Mouse (Mus musculus): ENCODE results near the gene Clec2l. TPM values are rescaled to one million over a fixed set of nuclear protein-coding genes. Genes with fewer than 3 reads are reported as not detected.

Clec2l gene
- polyA plus RNA-seq (2012; rRNA removed): 0.14 and 0.19 TPM in 2 replicates

GRCm38 (mm10) chr6:38662714-38663615 is at the start of gene Clec2l:
TSS of gene Clec2l (plus strand) at chr6:38663069.

GRCm38 (mm10) chr6:38636852-38637618 is 25.8 kb upstream of the Clec2l start, which contains the start of gene Klrg2:
TSS of gene Klrg2 (minus strand) at chr6:38637242.

Other genes with a start within 250 kb of the Clec2l start
- 4.9 and 5.7 TPM in 2 replicates for gene Ubn2, start 229.1 kb upstream of the Clec2l start, polyA plus RNA-seq (2012; rRNA removed)
- gene Fmc1, start 129.6 kb upstream of the Clec2l start, polyA plus RNA-seq (2012; rRNA removed): 48.3 and 55.2 TPM in 2 replicates
- 63.2 and 68.2 TPM in 2 replicates for gene Luc7l2, start 111.7 kb upstream of the Clec2l start, polyA plus RNA-seq (2012; rRNA removed)
- gene Klrg2, start 25.8 kb upstream of the Clec2l start, polyA plus RNA-seq (2012; rRNA removed): 0.01 and 0.05 TPM in 2 replicates
- gene Tbxas1, start 212.3 kb downstream of the Clec2l start, polyA plus RNA-seq (2012; rRNA removed): 4.5 and 5.1 TPM in 2 replicates
- gene Hipk2, start 213.1 kb downstream of the Clec2l start, polyA plus RNA-seq (2012; rRNA removed): 10.2 and 11.5 TPM in 2 replicates

Data from liver, embryonic 14 days (tissue).